In genomic region chr10:81562411-81562810, GRCm38 (mm10) we compare ENCODE assay signal across 10 mouse cellular contexts. TPM values are rescaled to one million over a fixed set of nuclear protein-coding genes. Genes with fewer than 3 reads are reported as not detected.
DNase-seq lines count a peak whose midpoint lies in the region; ATAC-seq and TF ChIP-seq lines count a peak whose summit lies in the region.
"Had no signal": no experiment of that assay in that cellular context is flagged by ENCODE, and none has a peak within 500 bp of the region (broad histone marks: within the 10 kb centered on the region; RNA-seq: fewer than 3 reads in every experiment).

No protein-coding gene starts in this region.

- 0 out of 2 replicates have a peak, but pooled peaks cover 3% of the 10 kb centered on the region for H3K27me3 ChIP-seq in heart, embryonic 11.5 days (ENCODE audit: control insufficient read depth, insufficient read depth, low read length)
- H3K27me3 ChIP-seq in megakaryocyte, embryonic 14.5 days (replicated peaks), result no peaks in the 10 kb centered on the region
- no peaks in the 10 kb centered on the region for H3K27me3 ChIP-seq in intestine, embryonic 16.5 days (replicated peaks; ENCODE audit: control insufficient read depth, insufficient read depth, low read length)
- H3K27me3 ChIP-seq in small intestine, adult 2 months (ENCODE audit: control insufficient read depth, insufficient read depth, low read length), result no peaks in the 10 kb centered on the region

- H3K27ac ChIP-seq in heart, embryonic 11.5 days (ENCODE audit: low read depth, low read length), result peak overlapping the region; percentile 18; the same call in 1 of the 2 replicates
- H3K27ac ChIP-seq in intestine, embryonic 16.5 days (ENCODE audit: low read length), result peak overlapping the region; percentile 9; the same call in 1 of the 2 replicates
- no peak overlapping the region for H3K27ac ChIP-seq in small intestine, adult 2 months (ENCODE audit: insufficient read depth, low read depth, low read length)

- no peak for ATAC-seq in heart, embryonic 11.5 days (replicated peaks; ENCODE audit: insufficient number of reproducible peaks, low FRiP score, low TSS enrichment)
- no peak for ATAC-seq in megakaryocyte, adult 5-6 weeks (ENCODE audit: poor library complexity, severe bottlenecking)
- ATAC-seq in intestine, embryonic 16.5 days, result no peak

- DNase-seq in heart, adult 9 months (ENCODE audit: low spot score in 2 of 2), result no peak
- no peak for DNase-seq in frontal cortex, postnatal 25 days (ENCODE audit: low spot score in 2 of 2)
- DNase-seq in adrenal gland, postnatal 10 days, result no peak
- DNase-seq: kidney, postnatal 4 days had no signal

- H3K4me3 ChIP-seq in heart, embryonic 11.5 days (ENCODE audit: low read depth, low read length), result no peak overlapping the region
- H3K4me3 ChIP-seq in megakaryocyte, embryonic 14.5 days (replicated peaks), result peak overlapping the region; percentile 46
- peak overlapping the region; percentile 20 for H3K4me3 ChIP-seq in intestine, embryonic 16.5 days (ENCODE audit: low read length)
- H3K4me3 ChIP-seq in small intestine, adult 2 months (ENCODE audit: low read depth, low read length), result peak overlapping the region; percentile 1; the same call in 1 of the 2 replicates

- peaks cover 44% of the 10 kb centered on the region for H3K4me1 ChIP-seq in heart, embryonic 11.5 days (ENCODE audit: control insufficient read depth, insufficient read depth, low read length)
- peaks cover 68% of the 10 kb centered on the region for H3K4me1 ChIP-seq in megakaryocyte, embryonic 14.5 days
- peaks cover 52% of the 10 kb centered on the region for H3K4me1 ChIP-seq in intestine, embryonic 16.5 days (ENCODE audit: control insufficient read depth, insufficient read depth, low read length)
- peaks cover 28% of the 10 kb centered on the region for H3K4me1 ChIP-seq in small intestine, adult 2 months (ENCODE audit: control insufficient read depth, insufficient read depth, insufficient read length, low read length)

- no peaks in the 10 kb centered on the region for H3K9me3 ChIP-seq in heart, embryonic 11.5 days (replicated peaks; ENCODE audit: control insufficient read depth, low read length)
- no peaks in the 10 kb centered on the region for H3K9me3 ChIP-seq in megakaryocyte, embryonic 14.5 days
- H3K9me3 ChIP-seq in intestine, embryonic 16.5 days (ENCODE audit: control insufficient read depth, low read length), result no peaks in the 10 kb centered on the region

- TF ChIP-seq CTCF in small intestine, adult 2 months (IDR thresholded peaks at IDR 0.05; ENCODE audit: extremely low read depth, insufficient read length, insufficient replicate concordance, low read depth, low read length), result no peak

- WGBS in heart, embryonic 11.5 days (ENCODE audit: insufficient replicate concordance), result 74% methylated on average over 6 of the region's 6 CpGs
- WGBS in intestine, embryonic 16.5 days, result 60% methylated on average over 6 of the region's 6 CpGs
- 72% methylated on average over 6 of the region's 6 CpGs for WGBS in small intestine, adult 2 months

- no peak for TF ChIP-seq POLR2A in small intestine, adult 2 months (IDR thresholded peaks at IDR 0.05; ENCODE audit: low read depth, low read length)

- peak overlapping the region; percentile 9; the same call in 1 of the 2 replicates for H3K4me2 ChIP-seq in heart, embryonic 11.5 days
- H3K4me2 ChIP-seq in intestine, embryonic 16.5 days (ENCODE audit: low read depth, low read length), result peak overlapping the region; percentile 55

- H3K9ac ChIP-seq in heart, embryonic 11.5 days (ENCODE audit: low read depth, low read length), result no peak overlapping the region
- H3K9ac ChIP-seq in intestine, embryonic 16.5 days (ENCODE audit: low read depth, low read length), result peak overlapping the region; percentile 36
- H3K9ac ChIP-seq: liver, embryonic 14.5 days had no signal

- peaks cover 18% of the 10 kb centered on the region for H3K36me3 ChIP-seq in heart, embryonic 11.5 days (ENCODE audit: control insufficient read depth, insufficient read depth, low read length)
- H3K36me3 ChIP-seq in megakaryocyte, embryonic 14.5 days (replicated peaks; ENCODE audit: low read length), result peaks cover 64% of the 10 kb centered on the region
- peaks cover 21% of the 10 kb centered on the region for H3K36me3 ChIP-seq in intestine, embryonic 16.5 days (ENCODE audit: control insufficient read depth, insufficient read depth, low read length)
- H3K36me3 ChIP-seq in small intestine, adult 2 months (ENCODE audit: control insufficient read depth, insufficient read depth, low read length), result peaks cover 45% of the 10 kb centered on the region

RNA-seq across cellular contexts. Expression of gene Aes, which starts 3.1 kb away (rescaled TPM):
- 330 and 481 TPM in 2 replicates for polyA plus RNA-seq in heart, embryonic 11.5 days (2014; fragmentation: Nextera tagmentation; extraction: Ambion mirVana)
- polyA plus RNA-seq in megakaryocyte, embryonic 14.5 days (2012; ENCODE audit: insufficient read depth, low replicate concordance), result 2,412 and 5,687 TPM in 2 replicates
- 345 and 384 TPM in 2 replicates for total RNA-seq in megakaryocyte, adult 5-6 weeks (2015)
- total RNA-seq in megakaryocyte, adult 5-6 weeks (2017), result 238 and 282 TPM in 2 replicates
- 473 and 518 TPM in 2 replicates for polyA plus RNA-seq in intestine, embryonic 16.5 days (2015; fragmentation: Nextera tagmentation; extraction: Ambion mirVana)
- 1,054 and 3,003 TPM in 2 replicates for polyA plus RNA-seq in small intestine, adult 2 months (2012; rRNA removed)
- 100 to 1,000 TPM; 541 to 611 TPM for total RNA-seq in adrenal gland, postnatal 10 days (2021)

RNA-seq across cellular contexts. Expression of gene Tle2, which starts 11.9 kb away (rescaled TPM):
- 17.8 and 18.3 TPM in 2 replicates for polyA plus RNA-seq in heart, embryonic 11.5 days (2014; fragmentation: Nextera tagmentation; extraction: Ambion mirVana)
- polyA plus RNA-seq in megakaryocyte, embryonic 14.5 days (2012; ENCODE audit: insufficient read depth, low replicate concordance), result 18.9 and 34.3 TPM in 2 replicates
- 1.1 and 3.3 TPM in 2 replicates for total RNA-seq in megakaryocyte, adult 5-6 weeks (2015)
- 0.51 and 1.8 TPM in 2 replicates for total RNA-seq in megakaryocyte, adult 5-6 weeks (2017)
- 12.6 and 13.6 TPM in 2 replicates for polyA plus RNA-seq in intestine, embryonic 16.5 days (2015; fragmentation: Nextera tagmentation; extraction: Ambion mirVana)
- polyA plus RNA-seq in small intestine, adult 2 months (2012; rRNA removed), result 17.8 and 20.4 TPM in 2 replicates
- 10 to 100 TPM; 10.9 to 18.1 TPM for total RNA-seq in adrenal gland, postnatal 10 days (2021)

RNA-seq across cellular contexts. Expression of gene Gna11, which starts 17.4 kb away (rescaled TPM):
- 55.5 and 58.8 TPM in 2 replicates for polyA plus RNA-seq in heart, embryonic 11.5 days (2014; fragmentation: Nextera tagmentation; extraction: Ambion mirVana)
- polyA plus RNA-seq in megakaryocyte, embryonic 14.5 days (2012; ENCODE audit: insufficient read depth, low replicate concordance), result 7.3 and 10.2 TPM in 2 replicates
- total RNA-seq in megakaryocyte, adult 5-6 weeks (2015), result 4.9 and 7.8 TPM in 2 replicates
- 7.1 and 8.1 TPM in 2 replicates for total RNA-seq in megakaryocyte, adult 5-6 weeks (2017)
- 296 and 339 TPM in 2 replicates for polyA plus RNA-seq in intestine, embryonic 16.5 days (2015; fragmentation: Nextera tagmentation; extraction: Ambion mirVana)
- polyA plus RNA-seq in small intestine, adult 2 months (2012; rRNA removed), result 318 and 828 TPM in 2 replicates
- total RNA-seq in adrenal gland, postnatal 10 days (2021), result 10 to 100 TPM; 63.8 to 72.7 TPM

RNA-seq across cellular contexts. Expression of gene Gna15, which starts 38.4 kb away (rescaled TPM):
- polyA plus RNA-seq in heart, embryonic 11.5 days (2014; fragmentation: Nextera tagmentation; extraction: Ambion mirVana), result 2.5 and 3.4 TPM in 2 replicates
- polyA plus RNA-seq in megakaryocyte, embryonic 14.5 days (2012; ENCODE audit: insufficient read depth, low replicate concordance), result 31.7 and 48.4 TPM in 2 replicates
- 34.3 and 35.9 TPM in 2 replicates for total RNA-seq in megakaryocyte, adult 5-6 weeks (2015)
- 31.5 and 42.4 TPM in 2 replicates for total RNA-seq in megakaryocyte, adult 5-6 weeks (2017)
- polyA plus RNA-seq in intestine, embryonic 16.5 days (2015; fragmentation: Nextera tagmentation; extraction: Ambion mirVana), result 1.1 and 1.5 TPM in 2 replicates
- 1.5 and 3.0 TPM in 2 replicates for polyA plus RNA-seq in small intestine, adult 2 months (2012; rRNA removed)
- total RNA-seq in adrenal gland, postnatal 10 days (2021), result 1 to 10 TPM in 1 of 2 experiments, under 1 TPM in 1; 0.66 to 1.1 TPM

RNA-seq across cellular contexts. Expression of gene Tle6, which starts 38.5 kb away (rescaled TPM):
- polyA plus RNA-seq in heart, embryonic 11.5 days (2014; fragmentation: Nextera tagmentation; extraction: Ambion mirVana), result 25.6 and 27.3 TPM in 2 replicates
- 69.5 and 166 TPM in 2 replicates for polyA plus RNA-seq in megakaryocyte, embryonic 14.5 days (2012; ENCODE audit: insufficient read depth, low replicate concordance)
- total RNA-seq in megakaryocyte, adult 5-6 weeks (2015), result 1.9 and 8.9 TPM in 2 replicates
- 6.5 and 11.4 TPM in 2 replicates for total RNA-seq in megakaryocyte, adult 5-6 weeks (2017)
- polyA plus RNA-seq in intestine, embryonic 16.5 days (2015; fragmentation: Nextera tagmentation; extraction: Ambion mirVana), result 21.0 and 22.7 TPM in 2 replicates
- polyA plus RNA-seq in small intestine, adult 2 months (2012; rRNA removed), result 7.3 and 34.4 TPM in 2 replicates
- 10 to 100 TPM in 1 of 2 experiments, 1 to 10 TPM in 1; 8.7 to 10.8 TPM for total RNA-seq in adrenal gland, postnatal 10 days (2021)
